Comparison of ENCODE assay signal across 26 mouse cellular contexts in the genomic region with DNA sequence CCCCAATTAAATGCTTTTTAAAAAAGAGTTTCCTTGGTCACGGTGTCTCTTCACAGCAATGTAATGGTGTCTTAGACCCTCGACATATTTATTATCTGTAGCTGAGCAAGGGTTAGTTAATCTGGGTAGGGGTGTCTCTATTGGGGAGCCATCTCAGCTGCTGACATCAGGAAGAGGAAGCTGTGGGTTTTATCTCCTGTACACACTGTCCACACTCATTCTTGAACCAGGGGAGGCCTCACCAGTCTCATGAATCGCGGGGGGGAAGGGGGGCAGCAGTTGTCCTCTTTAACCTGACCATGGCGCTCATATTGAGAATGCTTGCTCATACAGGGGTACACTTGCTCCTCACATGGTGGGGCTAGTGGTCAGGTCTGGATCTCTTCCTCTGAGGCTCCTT. TPM values are rescaled to one million over a fixed set of nuclear protein-coding genes. Genes with fewer than 3 reads are reported as not detected.
DNase-seq lines count a peak whose midpoint lies in the region; ATAC-seq and TF ChIP-seq lines count a peak whose summit lies in the region.
"Had no signal": no experiment of that assay in that cellular context is flagged by ENCODE, and none has a peak within 500 bp of the region (broad histone marks: within the 10 kb centered on the region; RNA-seq: fewer than 3 reads in every experiment).

No protein-coding gene starts in this region.

- TF ChIP-seq CTCF in G1E (IDR thresholded peaks at IDR 0.05; ENCODE audit: low read depth, low read length), result no peak

- ATAC-seq in liver, embryonic 13.5 days (ENCODE audit: low read depth), result 0 out of 2 replicates have a peak, but pooled peaks have one; percentile 39
- no peak for ATAC-seq in liver, embryonic 12.5 days
- ATAC-seq in G1E (ENCODE audit: extremely low read depth, insufficient number of reproducible peaks, low FRiP score, poor library complexity, severe bottlenecking), result peak; percentile 96
- peak; percentile 68 for ATAC-seq in granulocyte monocyte progenitor cell, adult 5-6 weeks (replicated peaks; ENCODE audit: poor library complexity, severe bottlenecking)
- ATAC-seq in megakaryocyte-erythroid progenitor cell, adult 5-6 weeks (replicated peaks; ENCODE audit: low FRiP score, low TSS enrichment, poor library complexity, severe bottlenecking), result peak; percentile 34; the same call in 1 of the 2 replicates
- ATAC-seq in midbrain, embryonic 13.5 days, result no peak
- ATAC-seq: forebrain, embryonic 16.5 days; hindbrain, postnatal 0 days had no signal

- no peak overlapping the region for H3K4me3 ChIP-seq in liver, embryonic 13.5 days (replicated peaks)
- no peak overlapping the region for H3K4me3 ChIP-seq in liver, embryonic 12.5 days
- peak overlapping the region; percentile 46; the same call in 1 of the 2 replicates for H3K4me3 ChIP-seq in G1E (ENCODE audit: low read depth, low read length)
- H3K4me3 ChIP-seq in midbrain, embryonic 13.5 days (replicated peaks), result no peak overlapping the region
- H3K4me3 ChIP-seq: embryonic facial prominence, embryonic 13.5 days; forebrain, embryonic 12.5 days; heart, embryonic 10.5 days; hindbrain, embryonic 13.5 days had no signal

- no peaks in the 10 kb centered on the region for H3K36me3 ChIP-seq in liver, embryonic 13.5 days
- H3K36me3 ChIP-seq in liver, embryonic 12.5 days, result no peaks in the 10 kb centered on the region
- H3K36me3 ChIP-seq in G1E (replicated peaks), result no peaks in the 10 kb centered on the region
- H3K36me3 ChIP-seq in midbrain, embryonic 13.5 days, result no peaks in the 10 kb centered on the region
- H3K36me3 ChIP-seq: embryonic facial prominence, embryonic 13.5 days; forebrain, embryonic 12.5 days; heart, embryonic 10.5 days; hindbrain, embryonic 13.5 days had no signal

- 29% methylated on average over 5 of the region's 5 CpGs for WGBS in liver, embryonic 13.5 days (ENCODE audit: insufficient replicate concordance)
- WGBS in liver, embryonic 12.5 days (ENCODE audit: insufficient replicate concordance), result 31% methylated on average over 5 of the region's 5 CpGs
- 95% methylated on average over 5 of the region's 5 CpGs for WGBS in midbrain, embryonic 13.5 days

- no peak for DNase-seq in liver, embryonic 13.5 days
- peak; percentile 70 for DNase-seq in G1E (ENCODE audit: low spot score)
- no peak for DNase-seq in ovary, postnatal 14 days (ENCODE audit: low spot score)
- DNase-seq: adrenal gland, postnatal 14 days; cerebellum, adult 11-12 months; cerebellum, adult 9-10 months; cerebellum, postnatal 25 days; gastrocnemius, postnatal 25 days; heart, adult 18-20 months; heart, postnatal 10 days had no signal

- no peak overlapping the region for H3K4me2 ChIP-seq in liver, embryonic 13.5 days
- H3K4me2 ChIP-seq in liver, embryonic 12.5 days, result no peak overlapping the region
- H3K4me2 ChIP-seq in midbrain, embryonic 13.5 days (replicated peaks), result no peak overlapping the region
- H3K4me2 ChIP-seq: embryonic facial prominence, embryonic 13.5 days; forebrain, embryonic 12.5 days; hindbrain, embryonic 13.5 days had no signal

- H3K9ac ChIP-seq in liver, embryonic 13.5 days, result no peak overlapping the region
- no peak overlapping the region for H3K9ac ChIP-seq in liver, embryonic 12.5 days
- no peak overlapping the region for H3K9ac ChIP-seq in midbrain, embryonic 13.5 days (replicated peaks)
- H3K9ac ChIP-seq: embryonic facial prominence, embryonic 13.5 days; forebrain, embryonic 12.5 days; hindbrain, embryonic 13.5 days had no signal

- peaks cover 34% of the 10 kb centered on the region for H3K4me1 ChIP-seq in liver, embryonic 13.5 days (replicated peaks)
- peaks cover 29% of the 10 kb centered on the region for H3K4me1 ChIP-seq in liver, embryonic 12.5 days
- H3K4me1 ChIP-seq in G1E (ENCODE audit: insufficient read depth, low read depth, low read length), result peaks cover 83% of the 10 kb centered on the region
- H3K4me1 ChIP-seq in midbrain, embryonic 13.5 days (replicated peaks), result peaks cover under 1% of the 10 kb centered on the region
- H3K4me1 ChIP-seq: embryonic facial prominence, embryonic 13.5 days; hindbrain, embryonic 13.5 days had no signal

- H3K27me3 ChIP-seq in liver, embryonic 13.5 days, result no peaks in the 10 kb centered on the region
- no peaks in the 10 kb centered on the region for H3K27me3 ChIP-seq in liver, embryonic 12.5 days (replicated peaks)
- no peaks in the 10 kb centered on the region for H3K27me3 ChIP-seq in G1E (ENCODE audit: insufficient read depth, low read length)
- H3K27me3 ChIP-seq in midbrain, embryonic 13.5 days, result no peaks in the 10 kb centered on the region
- H3K27me3 ChIP-seq: CH12.LX; embryonic facial prominence, embryonic 13.5 days; hindbrain, embryonic 13.5 days had no signal

- no peak overlapping the region for H3K27ac ChIP-seq in liver, embryonic 13.5 days
- H3K27ac ChIP-seq in liver, embryonic 12.5 days, result no peak overlapping the region
- H3K27ac ChIP-seq in midbrain, embryonic 13.5 days, result no peak overlapping the region
- H3K27ac ChIP-seq: embryonic facial prominence, embryonic 13.5 days; forebrain, embryonic 12.5 days; heart, embryonic 10.5 days; hindbrain, embryonic 13.5 days; hindbrain, postnatal 0 days had no signal

- H3K9me3 ChIP-seq in liver, embryonic 13.5 days (replicated peaks), result peaks cover 5% of the 10 kb centered on the region; the same call in 1 of the 2 replicates
- H3K9me3 ChIP-seq in liver, embryonic 12.5 days (replicated peaks), result no peaks in the 10 kb centered on the region
- H3K9me3 ChIP-seq in G1E (replicated peaks), result no peaks in the 10 kb centered on the region
- no peaks in the 10 kb centered on the region for H3K9me3 ChIP-seq in midbrain, embryonic 13.5 days
- H3K9me3 ChIP-seq: embryonic facial prominence, embryonic 13.5 days; forebrain, embryonic 12.5 days; heart, embryonic 10.5 days; hindbrain, embryonic 13.5 days had no signal

RNA-seq across cellular contexts. Expression of a gene that starts 1.4 kb away (rescaled TPM):
- polyA plus RNA-seq in liver, embryonic 13.5 days (2015; fragmentation: Nextera tagmentation; extraction: Ambion mirVana), result 1.1 and 1.5 TPM in 2 replicates
- polyA plus RNA-seq in liver, embryonic 12.5 days (2016; fragmentation: Nextera tagmentation; extraction: Ambion mirVana), result 0.67 and 0.80 TPM in 2 replicates
- 1.5 and 6.1 TPM in 2 replicates for total RNA-seq in G1E (2014; fragmentation: Nextera tagmentation)
- total RNA-seq in G1E (2017), result 1.5 and 2.9 TPM in 2 replicates
- 0.39 and 0.40 TPM in 2 replicates for polyA plus RNA-seq in G1E (2012)
- not detected in 2 replicates for total RNA-seq in granulocyte monocyte progenitor cell, adult 5-6 weeks (2014; fragmentation: Nextera tagmentation)
- not detected in 2 replicates for total RNA-seq in granulocyte monocyte progenitor cell, adult 5-6 weeks (2017)
- total RNA-seq in megakaryocyte-erythroid progenitor cell, adult 5-6 weeks (2014; fragmentation: Nextera tagmentation), result not detected in 2 replicates
- 5.1 TPM in 1 of 2 replicates, not detected in the other for total RNA-seq in megakaryocyte-erythroid progenitor cell, adult 5-6 weeks (2017)
- not detected in 2 replicates for polyA plus RNA-seq in midbrain, embryonic 13.5 days (2015; fragmentation: Nextera tagmentation; extraction: Ambion mirVana)
- total RNA-seq: adrenal gland, adult 18-20 months; adrenal gland, postnatal 14 days; CH12.LX; gastrocnemius, adult 18-20 months; gastrocnemius, postnatal 25 days; heart, adult 18-20 months; heart, postnatal 10 days; hematopoietic stem cell, adult 5-6 weeks; hindbrain, postnatal 0 days had no signal
- polyA plus RNA-seq: embryonic facial prominence, embryonic 13.5 days; forebrain, embryonic 16.5 days; frontal cortex, adult 2 months; heart, embryonic 14.5 days; hindbrain, embryonic 13.5 days; hindbrain, postnatal 0 days had no signal

RNA-seq across cellular contexts. Expression of a gene that starts 26.1 kb away (rescaled TPM):
- polyA plus RNA-seq in liver, embryonic 13.5 days (2015; fragmentation: Nextera tagmentation; extraction: Ambion mirVana), result 8.6 and 11.4 TPM in 2 replicates
- 17.3 and 19.1 TPM in 2 replicates for polyA plus RNA-seq in liver, embryonic 12.5 days (2016; fragmentation: Nextera tagmentation; extraction: Ambion mirVana)
- 31.8 and 35.5 TPM in 2 replicates for total RNA-seq in G1E (2014; fragmentation: Nextera tagmentation)
- 57.1 and 58.5 TPM in 2 replicates for total RNA-seq in G1E (2017)
- 11.5 and 12.6 TPM in 2 replicates for polyA plus RNA-seq in G1E (2012)
- total RNA-seq in granulocyte monocyte progenitor cell, adult 5-6 weeks (2014; fragmentation: Nextera tagmentation), result 16.3 and 18.5 TPM in 2 replicates
- 26.1 and 38.3 TPM in 2 replicates for total RNA-seq in granulocyte monocyte progenitor cell, adult 5-6 weeks (2017)
- 16.7 and 23.1 TPM in 2 replicates for total RNA-seq in megakaryocyte-erythroid progenitor cell, adult 5-6 weeks (2014; fragmentation: Nextera tagmentation)
- total RNA-seq in megakaryocyte-erythroid progenitor cell, adult 5-6 weeks (2017), result 34.6 and 42.4 TPM in 2 replicates
- polyA plus RNA-seq in midbrain, embryonic 13.5 days (2015; fragmentation: Nextera tagmentation; extraction: Ambion mirVana), result 13.3 and 15.3 TPM in 2 replicates

RNA-seq across cellular contexts. Expression of a gene that starts 47.6 kb away (rescaled TPM):
- polyA plus RNA-seq in liver, embryonic 13.5 days (2015; fragmentation: Nextera tagmentation; extraction: Ambion mirVana), result 82.1 and 95.7 TPM in 2 replicates
- 108 and 112 TPM in 2 replicates for polyA plus RNA-seq in liver, embryonic 12.5 days (2016; fragmentation: Nextera tagmentation; extraction: Ambion mirVana)
- 164 and 185 TPM in 2 replicates for total RNA-seq in G1E (2014; fragmentation: Nextera tagmentation)
- 125 TPM in 2 replicates for total RNA-seq in G1E (2017)
- 50.6 and 66.6 TPM in 2 replicates for polyA plus RNA-seq in G1E (2012)
- total RNA-seq in granulocyte monocyte progenitor cell, adult 5-6 weeks (2014; fragmentation: Nextera tagmentation), result 197 TPM in 2 replicates
- 194 and 200 TPM in 2 replicates for total RNA-seq in granulocyte monocyte progenitor cell, adult 5-6 weeks (2017)
- total RNA-seq in megakaryocyte-erythroid progenitor cell, adult 5-6 weeks (2014; fragmentation: Nextera tagmentation), result 32.9 and 35.4 TPM in 2 replicates
- 32.5 and 52.3 TPM in 2 replicates for total RNA-seq in megakaryocyte-erythroid progenitor cell, adult 5-6 weeks (2017)
- polyA plus RNA-seq in midbrain, embryonic 13.5 days (2015; fragmentation: Nextera tagmentation; extraction: Ambion mirVana), result 106 and 118 TPM in 2 replicates

Comparison
In these comparisons a context has a peak if more than half of its experiments do, and no peak if none do; other contexts are left out.
1. ATAC-seq: peak in liver, embryonic 13.5 days (single experiment), G1E (single experiment), granulocyte monocyte progenitor cell, adult 5-6 weeks (single experiment) and megakaryocyte-erythroid progenitor cell, adult 5-6 weeks (single experiment); none in liver, embryonic 12.5 days (single experiment) and midbrain, embryonic 13.5 days (single experiment).